Mouse (Mus musculus) layer of hippocampus, adult 18-20 months (tissue): Measurements from ENCODE around the gene Slc52a3. TPM values are rescaled to one million over a fixed set of nuclear protein-coding genes. Genes with fewer than 3 reads are reported as not detected.
A peak's percentile ranks its signal among the peaks of the same experiment; 100 is the strongest.

Experiments used
- DNase-seq, 2 experiments: peaks; one replicate each; pipeline ENCODE4 v3.0.0; 2022; ENCODE audit warnings: low spot score in 2 of 2
- total RNA-seq, 2 experiments: library from RNA; stranded (reverse); gene quantifications; 2 replicates each; pipeline ENCODE4 v1.2.3; 2021

Gene Slc52a3
- total RNA-seq, 2 experiments from 2014 or later, result 2.1 to 2.4 TPM

DNA sequence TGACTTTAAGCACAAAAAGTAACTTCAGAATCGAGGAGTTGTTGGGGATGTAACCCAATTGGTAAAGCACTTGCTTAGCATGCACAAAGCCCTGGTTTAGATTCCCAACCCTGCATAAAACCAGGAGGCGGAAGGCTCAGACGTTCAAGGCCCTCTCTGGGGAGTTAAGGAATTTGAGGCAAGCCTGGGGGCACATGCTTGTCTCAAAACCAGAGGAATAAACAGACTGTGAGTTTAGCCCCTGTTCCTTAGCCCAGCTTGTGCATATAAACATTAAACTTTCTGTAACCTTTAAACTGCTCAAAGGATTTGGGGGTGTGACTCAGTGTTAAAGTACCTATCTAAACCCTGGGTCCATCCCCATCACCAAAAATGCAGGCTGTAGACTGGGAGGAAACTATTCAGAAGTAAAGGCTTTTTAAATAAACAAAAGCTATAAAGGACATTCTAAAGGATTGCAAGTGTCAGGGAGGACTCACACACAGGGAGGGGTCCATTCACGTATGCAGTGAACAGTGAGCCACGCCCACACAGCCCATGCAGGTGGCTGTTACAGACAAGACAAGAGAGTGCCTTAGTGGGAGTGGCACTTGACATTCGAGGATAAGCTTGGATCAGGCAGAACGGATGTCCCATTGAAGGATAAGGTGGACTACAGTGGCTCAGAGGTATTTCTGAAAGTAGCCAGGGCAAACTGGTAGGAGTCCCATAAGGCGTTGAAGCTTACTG is 1.6 kb downstream of the Slc52a3 start:
- DNase-seq, result no peak

DNA sequence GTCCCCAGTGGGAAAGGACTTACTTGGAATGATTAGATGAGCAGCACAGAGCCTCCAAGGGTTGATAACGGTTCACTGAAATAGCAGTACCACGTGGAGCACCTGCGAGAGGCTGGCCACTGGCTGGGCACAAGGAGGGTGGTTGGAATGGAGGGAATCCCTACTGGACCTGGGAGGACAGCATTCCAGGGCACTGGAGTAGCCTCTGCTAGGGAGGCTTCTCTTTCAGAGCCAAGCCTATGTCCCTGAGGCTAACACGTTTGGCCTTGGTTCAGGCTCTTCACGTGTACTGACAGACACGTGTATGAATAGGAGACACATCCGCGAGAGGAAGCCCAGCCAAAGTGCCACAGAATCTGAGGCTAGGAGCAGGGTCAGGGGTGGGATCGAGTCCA is 2.2 kb downstream of the Slc52a3 start:
- DNase-seq, result no peak

DNA sequence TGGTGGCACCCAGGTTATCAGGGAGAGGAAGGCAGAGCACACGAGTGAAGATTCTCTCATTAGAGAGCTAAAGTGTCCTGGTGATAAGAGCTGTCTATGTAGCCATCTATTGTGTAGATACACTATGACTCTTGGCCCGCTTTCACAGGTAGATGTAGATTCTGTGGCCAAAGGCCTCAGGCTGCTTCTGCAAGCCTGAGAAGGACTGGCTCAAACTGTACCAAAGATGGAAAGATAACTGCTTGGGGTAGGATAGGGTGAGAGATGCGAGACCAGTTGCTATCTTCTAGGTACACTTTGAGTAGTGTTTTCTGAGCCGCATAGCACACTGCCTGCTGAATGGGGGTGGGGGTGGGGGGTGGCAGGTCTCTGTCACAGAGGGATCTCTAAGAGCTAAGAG is 2.6 kb downstream of the Slc52a3 start:
- no peak for DNase-seq

DNA sequence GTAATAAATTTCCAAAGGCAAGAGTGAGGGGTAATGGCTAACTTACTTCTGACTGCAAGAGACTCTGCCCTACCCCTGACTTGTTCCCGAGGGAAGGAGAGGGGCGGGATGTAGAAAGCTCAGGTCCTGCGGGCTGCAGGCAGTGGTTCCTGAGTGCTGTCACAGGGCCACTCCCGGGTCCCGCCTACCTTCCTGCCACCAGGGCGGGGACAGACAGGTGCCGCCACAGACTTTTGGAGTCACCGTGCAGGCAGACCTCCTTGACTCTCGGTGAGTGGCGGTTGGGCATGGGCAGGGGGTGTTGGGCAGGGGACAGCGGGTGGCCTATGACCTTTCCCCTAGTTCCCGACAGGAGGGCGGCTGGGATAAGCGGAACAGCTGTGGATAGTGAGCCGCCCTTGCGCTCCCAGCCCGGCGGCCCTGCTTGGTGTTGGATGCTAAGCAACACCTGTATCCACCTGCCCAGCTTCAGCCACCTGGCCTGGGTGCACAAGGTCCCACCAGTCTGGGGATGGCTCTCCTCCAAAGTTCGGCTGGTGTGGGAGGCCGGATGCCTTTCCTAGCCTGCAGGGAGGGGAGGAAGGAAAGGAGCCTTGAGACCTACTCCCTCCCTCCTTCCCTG is 3.5 kb downstream of the Slc52a3 start:
- DNase-seq, result no peak

DNA sequence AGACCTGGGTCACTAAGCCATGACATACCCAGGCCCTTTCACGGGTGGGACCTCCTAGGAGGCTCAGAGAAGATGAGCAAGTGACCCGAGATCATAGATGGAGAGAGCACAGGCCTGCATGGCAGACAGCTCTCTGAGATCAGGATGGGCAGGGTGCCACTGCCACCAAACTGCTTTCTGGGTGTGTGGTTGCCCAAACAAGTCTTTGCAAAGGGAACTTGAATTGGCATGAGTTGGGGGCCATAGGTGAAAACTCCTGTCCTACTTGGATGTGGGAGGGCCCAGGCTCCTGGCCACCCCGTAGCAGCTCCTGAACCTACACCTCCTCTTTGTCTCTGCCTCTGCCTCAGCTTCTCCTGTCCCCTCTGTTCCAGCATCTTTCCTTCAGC is 4.0 kb downstream of the Slc52a3 start:
- DNase-seq, result no peak

DNA sequence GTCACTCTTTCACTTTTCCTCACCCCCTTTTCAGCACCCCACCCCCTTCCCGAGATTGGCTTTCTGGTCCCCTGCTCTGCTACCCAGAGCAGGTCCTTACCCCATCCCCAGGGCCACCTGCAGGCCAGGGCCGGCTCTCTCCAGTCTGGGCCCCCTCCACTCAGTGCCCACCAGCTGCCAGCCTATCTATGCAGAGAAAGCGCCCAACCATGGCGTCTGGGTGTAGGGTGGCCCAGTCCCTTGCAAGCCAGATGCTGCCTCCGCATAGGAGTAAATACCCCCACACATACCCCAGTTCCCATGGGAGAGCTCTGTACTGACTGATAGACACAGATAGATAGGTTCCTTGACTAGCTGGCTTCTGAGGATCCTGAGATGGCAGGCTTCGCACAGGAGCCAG is 4.4 kb downstream of the Slc52a3 start:
- DNase-seq, result no peak

DNA sequence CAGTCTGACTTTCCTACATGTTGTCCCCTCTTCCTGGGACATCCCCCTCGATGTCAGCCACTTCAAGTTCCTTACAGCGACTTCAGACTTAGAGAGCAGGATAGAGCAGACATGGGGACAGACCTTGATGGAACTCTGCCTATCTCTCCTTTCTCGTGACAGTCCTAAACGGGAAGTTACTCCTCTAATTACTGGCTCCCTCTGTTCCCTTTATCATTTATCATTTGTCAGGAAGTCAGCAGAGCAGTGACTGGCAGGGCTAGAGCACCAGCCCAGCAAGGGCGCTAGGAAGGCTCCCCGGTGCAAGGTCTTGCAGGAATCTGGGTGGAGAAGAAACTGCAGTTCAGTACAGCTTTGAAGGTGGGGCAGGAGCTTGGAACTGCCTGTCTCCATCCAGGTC is 6.2 kb downstream of the Slc52a3 start:
- no peak for DNase-seq

DNA sequence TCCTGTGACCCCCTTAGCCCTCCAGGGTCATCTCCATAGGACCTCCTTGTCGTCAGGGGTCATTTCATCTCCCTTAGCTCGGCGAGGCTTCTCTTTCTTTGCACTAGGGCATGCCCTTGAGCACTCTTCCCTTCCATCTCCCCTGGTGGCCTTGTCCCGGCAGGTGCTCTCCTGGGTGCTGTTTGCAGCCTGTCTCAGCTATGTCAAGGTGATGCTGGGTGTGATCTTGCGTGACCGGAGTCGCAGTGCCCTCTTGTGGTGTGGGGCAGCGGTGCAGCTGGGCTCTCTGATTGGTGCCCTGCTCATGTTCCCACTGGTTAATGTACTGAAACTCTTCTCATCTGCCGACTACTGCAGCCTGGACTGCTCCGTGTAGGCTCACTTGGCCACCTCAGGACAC is 11.5 kb downstream of the Slc52a3 start:
- peak in 1 of 2 experiments; percentile 52 for DNase-seq

DNA sequence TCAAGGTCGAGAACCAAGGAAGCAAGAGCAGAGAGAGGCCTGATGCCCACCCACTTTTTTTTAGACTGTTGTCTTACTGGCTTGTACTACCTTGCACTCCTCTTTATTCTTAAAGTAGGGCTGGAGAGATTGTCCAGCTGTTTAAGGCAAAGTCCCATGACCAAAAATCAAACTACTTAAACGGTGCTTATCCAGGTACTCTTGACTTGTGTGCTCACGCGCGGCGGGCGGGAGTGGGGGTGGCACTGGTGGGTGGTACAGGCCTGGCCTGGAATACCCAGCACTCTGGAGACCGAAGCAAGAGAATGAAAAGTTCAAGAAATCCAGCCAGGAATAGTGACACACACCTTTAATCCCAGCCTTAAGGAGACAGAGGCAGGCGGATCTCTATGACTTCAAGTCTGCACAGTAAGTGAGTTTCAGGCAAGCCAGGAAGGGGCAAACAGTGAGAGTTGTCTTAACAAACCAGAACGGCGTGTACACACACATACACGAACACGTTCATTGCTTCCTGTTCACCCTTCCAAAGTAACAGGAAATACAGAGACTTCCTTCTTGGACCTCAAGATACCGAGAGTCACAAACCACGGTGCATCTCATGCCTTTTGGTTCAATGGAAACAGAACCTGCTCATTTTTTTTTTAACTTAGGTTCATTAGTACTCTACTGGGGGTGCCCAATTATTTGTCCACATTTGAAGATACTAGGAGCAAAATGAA is 12.9 kb downstream of the Slc52a3 start:
- DNase-seq, result no peak

DNA sequence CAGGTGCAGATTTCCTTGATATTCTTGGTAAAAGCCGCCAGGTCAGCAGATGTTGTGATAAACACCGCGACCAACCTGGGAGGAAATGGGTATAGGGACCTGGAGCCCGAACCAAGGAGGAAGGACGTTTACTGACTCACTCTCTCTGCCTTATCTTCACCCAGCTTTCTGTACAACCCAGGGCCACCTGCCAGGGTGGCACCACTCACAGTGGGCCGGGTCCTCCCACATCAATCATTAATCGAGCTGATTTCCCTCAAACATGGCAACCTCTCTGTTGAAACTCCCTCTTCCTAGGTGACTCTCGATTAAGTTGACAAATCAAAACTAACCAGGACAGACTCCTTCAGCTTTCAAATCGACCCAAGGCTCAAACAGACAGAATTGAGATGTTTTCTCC is 13.9 kb downstream of the Slc52a3 start:
- no peak for DNase-seq

DNA sequence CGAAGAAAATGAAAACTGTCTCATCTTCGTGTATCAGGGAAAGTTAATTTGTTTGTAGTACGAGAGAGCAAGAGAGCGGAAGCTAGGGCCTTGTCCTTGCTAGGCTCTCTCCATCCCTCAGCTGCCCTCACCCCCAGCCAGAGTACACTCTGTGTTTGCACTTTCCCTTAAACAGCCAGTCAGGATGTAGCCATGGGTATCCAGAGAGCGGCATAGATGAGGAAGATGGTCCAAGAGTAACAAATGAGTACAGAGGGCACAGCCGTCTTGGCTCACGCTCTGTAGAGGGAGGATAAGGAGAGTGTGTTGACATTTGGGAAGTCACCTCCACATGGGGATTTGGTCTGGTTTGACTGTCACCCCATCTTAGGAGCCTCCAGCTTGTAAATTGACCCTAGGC is 14.3 kb downstream of the Slc52a3 start:
- no peak for DNase-seq

DNA sequence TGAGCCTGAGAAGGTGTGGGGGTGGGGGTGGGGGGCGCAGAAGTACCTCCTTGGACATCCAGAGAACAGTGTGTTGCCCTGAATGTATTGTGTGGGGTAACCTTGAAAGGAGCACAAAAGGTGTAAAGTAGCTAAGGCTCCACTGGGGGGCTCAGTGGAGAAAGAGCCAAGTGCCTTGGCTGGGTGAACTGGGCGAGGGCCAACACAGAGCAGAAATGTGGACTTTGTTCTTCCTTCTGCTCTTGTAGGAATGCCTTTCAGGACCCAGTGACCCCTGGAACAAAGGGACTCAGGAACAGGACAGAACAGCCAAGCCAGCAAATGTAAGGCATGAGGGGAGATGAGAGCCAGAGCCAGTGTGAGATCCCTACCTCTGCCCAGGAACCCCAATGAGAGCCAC is 15.4 kb downstream of the Slc52a3 start:
- DNase-seq, result no peak

DNA sequence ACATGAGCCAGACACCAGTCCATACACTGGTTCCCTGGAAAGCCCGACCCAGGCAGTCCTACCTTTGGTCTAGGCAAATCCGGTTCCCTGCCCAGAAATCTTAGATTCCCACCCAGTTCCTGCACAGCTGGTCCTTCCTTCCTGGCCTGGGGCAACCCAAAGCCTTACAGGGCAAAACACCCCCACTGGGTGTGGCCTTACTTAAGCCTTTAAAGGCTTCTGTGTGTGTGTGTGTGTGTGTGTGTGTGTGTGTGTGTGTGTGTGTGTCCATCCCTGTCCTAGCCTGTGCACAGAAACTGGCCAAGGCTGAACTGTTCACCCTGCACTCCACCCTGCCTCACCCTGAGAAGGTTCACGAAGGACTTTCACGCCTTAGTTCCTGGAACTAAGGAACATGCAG is 15.9 kb downstream of the Slc52a3 start:
- DNase-seq, result no peak

DNA sequence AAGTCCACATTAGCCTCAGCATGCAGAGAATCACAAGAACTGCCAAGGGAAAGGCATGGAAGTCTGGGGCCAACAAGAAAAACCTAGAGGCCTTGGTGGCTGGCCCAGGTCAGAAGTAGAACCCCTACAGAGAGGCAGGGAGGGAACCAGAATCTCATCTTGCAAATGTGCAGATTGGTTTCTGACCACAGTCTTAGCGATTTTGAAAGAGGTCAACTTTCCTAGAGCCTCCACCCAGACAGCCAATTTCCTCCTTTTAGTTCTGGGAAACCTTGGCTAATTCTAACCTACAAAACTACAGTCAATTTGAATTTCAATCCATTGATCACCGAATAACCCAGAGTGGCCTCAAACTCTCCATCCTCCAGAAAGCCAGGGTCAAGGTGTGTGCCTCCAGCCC is 16.4 kb downstream of the Slc52a3 start:
- no peak for DNase-seq

DNA sequence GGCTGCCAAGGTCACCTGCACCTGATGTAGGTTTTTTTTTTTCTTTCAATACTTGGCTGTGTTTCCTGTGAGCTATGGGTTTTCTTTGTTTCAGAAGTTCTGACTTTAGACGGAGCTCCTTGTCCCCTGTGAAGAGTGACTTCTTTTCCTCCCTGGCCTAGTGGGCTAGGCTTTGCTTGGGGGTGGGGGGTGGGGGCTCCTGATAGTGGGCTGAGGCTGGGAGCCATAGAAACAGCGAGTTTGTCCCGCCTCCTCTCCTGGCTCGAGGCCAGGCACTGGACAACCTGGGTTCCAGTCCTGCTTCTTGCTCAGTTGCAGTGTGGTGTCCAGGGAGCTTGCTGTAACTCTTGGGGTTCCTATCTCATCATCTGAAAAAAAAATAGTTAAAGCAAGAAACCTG is 19.7 kb downstream of the Slc52a3 start:
- no peak for DNase-seq

DNA sequence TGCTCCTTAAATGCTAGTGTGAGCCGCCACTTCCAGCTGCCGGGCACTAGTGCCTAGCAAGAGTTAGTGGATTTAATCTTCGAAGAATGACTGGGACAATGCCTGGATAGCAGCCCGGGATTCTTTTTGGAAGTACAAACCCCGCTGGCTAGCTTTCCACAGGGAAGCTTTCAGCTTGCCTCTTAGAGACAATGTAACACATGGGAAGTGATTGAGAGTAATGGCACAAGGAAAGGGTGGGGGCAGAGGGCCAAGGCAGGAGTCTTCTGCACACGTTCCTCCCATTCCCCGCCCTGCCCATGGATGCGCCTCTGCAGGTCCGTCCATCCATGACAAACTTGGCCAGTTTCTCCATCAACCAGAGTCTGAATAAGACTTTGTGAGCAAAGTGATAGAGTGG is 20.4 kb downstream of the Slc52a3 start:
- DNase-seq, result no peak

DNA sequence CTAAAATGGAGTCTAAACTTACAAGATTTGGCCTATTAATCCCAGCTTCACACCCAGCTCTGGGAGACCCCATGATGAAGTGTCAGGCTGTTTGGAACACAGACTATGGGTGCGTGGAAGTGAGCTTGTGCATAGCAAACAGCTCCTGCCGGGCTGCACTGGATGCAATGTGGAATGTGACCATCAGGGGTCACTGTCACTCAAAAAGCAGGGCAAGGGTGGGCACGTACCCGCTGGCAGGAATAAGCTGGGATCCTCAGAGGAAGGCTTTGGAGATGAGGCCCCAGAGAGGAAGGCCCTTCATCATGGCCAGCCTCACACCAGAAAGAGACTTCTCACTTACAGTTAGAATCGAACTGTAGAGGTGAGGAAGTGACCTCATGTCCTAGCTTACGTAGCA is 23.9 kb downstream of the Slc52a3 start:
- DNase-seq, result peak in 1 of 2 experiments; percentile 58

DNA sequence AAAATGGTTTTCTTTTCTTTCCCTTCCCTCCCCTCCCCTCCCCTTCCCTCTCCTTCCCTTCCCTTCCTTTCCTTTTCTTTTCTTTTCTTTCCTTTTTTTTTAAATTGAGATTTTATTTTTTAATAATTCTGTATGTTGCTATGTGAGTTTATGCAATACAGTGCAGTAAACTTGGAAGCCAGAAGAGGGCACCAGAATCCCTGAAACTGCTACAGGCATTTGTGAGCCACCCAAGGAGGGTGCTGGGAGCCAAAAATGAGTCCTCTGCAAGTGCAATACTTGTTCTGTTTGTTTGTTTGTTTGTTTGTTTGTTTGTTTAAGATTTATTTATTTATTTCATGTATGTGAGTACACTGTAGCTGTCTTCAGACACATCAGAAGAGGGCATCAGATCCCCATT is 25.7 kb downstream of the Slc52a3 start:
- DNase-seq, result no peak

DNA sequence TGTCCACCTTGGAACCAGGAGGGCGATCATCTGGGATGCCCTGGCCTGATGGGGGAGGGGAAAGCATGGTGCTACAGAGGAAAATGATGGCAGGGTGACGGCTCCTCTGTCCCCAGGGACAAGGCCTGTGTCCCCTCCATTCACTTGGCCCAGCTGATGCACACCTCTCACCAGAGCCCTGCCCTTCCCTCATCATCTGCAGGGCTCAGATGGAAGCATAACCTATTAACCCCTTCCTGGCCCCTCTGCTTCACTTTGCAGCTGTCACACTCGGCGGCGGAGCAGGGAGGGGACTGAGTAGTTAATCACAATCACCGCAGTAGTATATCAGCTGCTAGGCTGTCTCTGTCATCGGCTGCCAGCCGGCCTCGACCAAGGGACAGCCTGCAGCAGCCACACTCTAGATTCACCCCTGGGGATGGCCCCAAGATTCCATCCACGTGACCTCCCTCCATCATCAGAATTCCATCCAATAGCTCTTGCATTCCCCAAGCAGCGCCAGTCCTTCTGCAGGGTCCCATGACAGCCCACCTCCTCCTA is 28.6 kb downstream of the Slc52a3 start:
- DNase-seq, result no peak

DNA sequence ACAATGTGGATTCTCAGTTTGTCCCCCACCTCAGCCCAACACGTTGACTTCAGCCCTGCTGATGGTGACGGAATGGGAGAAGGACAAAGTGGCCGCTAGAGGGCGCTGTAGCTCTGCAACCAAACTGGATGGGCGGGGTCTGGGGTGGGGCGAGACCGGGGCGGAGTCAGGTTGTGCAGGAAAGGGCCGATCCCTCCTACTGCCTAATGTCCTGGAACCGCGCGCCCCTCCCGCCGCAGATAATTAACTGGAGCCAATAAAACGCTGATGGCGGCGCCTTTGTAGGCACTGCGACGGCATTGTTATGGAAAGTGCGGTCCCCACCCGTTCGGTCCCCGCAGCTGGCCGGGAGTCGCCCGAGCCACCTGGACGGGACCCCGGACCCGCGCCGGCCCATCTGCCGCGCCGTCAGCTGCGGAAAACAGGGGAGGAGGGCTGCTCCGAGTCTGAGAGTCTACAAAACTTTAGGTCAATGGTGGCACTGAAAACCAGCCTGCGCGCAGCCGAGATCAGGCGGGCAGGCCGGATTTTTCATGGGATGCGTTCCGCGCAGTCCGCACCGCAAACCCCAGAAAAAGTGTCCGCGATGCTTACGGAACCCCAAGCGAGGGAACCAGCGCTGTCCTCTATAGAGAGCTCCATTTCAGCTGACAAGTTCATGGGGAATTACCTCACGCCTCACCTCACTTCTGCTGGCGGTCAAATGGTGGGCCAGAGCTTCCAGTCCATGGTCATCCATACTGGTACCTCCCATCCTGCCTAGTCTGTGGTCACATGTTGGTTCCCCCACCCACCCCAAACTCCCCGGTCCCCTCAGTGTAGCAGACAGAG is 33.2 kb downstream of the Slc52a3 start:
- peak; percentile 69 to 89 for DNase-seq

DNA sequence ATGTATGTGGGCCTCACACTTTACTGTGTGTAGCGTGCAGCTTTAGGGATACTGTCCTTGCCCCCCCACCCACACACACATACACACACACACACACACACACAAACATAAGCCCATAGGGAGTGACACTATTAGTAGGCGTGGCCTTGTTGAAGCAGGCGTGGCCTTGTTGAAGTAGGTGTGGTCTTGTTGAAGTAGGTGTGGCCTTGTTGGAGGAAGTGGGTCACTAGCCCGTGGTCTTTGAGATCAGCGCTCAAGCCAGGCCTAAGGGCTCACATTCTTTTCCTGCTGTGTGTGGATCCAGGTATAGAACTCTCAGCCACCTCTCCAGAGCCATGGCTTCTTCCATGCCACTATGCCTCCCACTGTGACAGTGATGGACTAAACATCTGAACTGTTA is 34.7 kb downstream of the Slc52a3 start:
- no peak for DNase-seq
